Mouse (Mus musculus) kidney, adult 9 months (tissue): ENCODE measurements around the gene Mmp23.
"Not testable (repeated sequence)": the region's sequence is repeated elsewhere in the genome, so short reads cannot be mapped to it uniquely, and the experiment has no call there.

Source experiments
- DNase-seq: peaks from one replicate; pipeline ENCODE4 v3.0.0; 2022

Mmp23 gene

GRCm38 (mm10) chr4:155654456-155655298 lies 1.5 kb upstream of the Mmp23 start:
- DNase-seq, result peak; percentile 26

GRCm38 (mm10) chr4:155654183-155654455 lies 935 bp upstream of the Mmp23 start:
- no peak for DNase-seq

GRCm38 (mm10) chr4:155653451-155654182 lies 433 bp upstream of the Mmp23 start:
- DNase-seq, result peak; percentile 31

GRCm38 (mm10) chr4:155652283-155653085 lies 700 bp downstream of the Mmp23 start:
- no peak for DNase-seq

GRCm38 (mm10) chr4:155651553-155652269 lies 1.5 kb downstream of the Mmp23 start:
- DNase-seq, result no peak

- DNase-seq, result no peak
These were observed 3.8 kb downstream of the Mmp23 start for GRCm38 (mm10) chr4:155649355-155649754.

- DNase-seq, result peak; percentile 67
These were observed 7.5 kb downstream of the Mmp23 start for GRCm38 (mm10) chr4:155645721-155646120.

- DNase-seq, result not testable (repeated sequence)
These were observed 7.9 kb downstream of the Mmp23 start, which contains the start of gene Gm10563 for GRCm38 (mm10) chr4:155645308-155645707. Gm10563 (minus strand) TSS chr4:155645408.

GRCm38 (mm10) chr4:155643531-155643930 lies 9.7 kb downstream of the Mmp23 start:
- DNase-seq, result peak; percentile 83

GRCm38 (mm10) chr4:155635766-155636499 lies 17.3 kb downstream of the Mmp23 start:
- peak; percentile 45 for DNase-seq

GRCm38 (mm10) chr4:155630267-155630666 lies 22.9 kb downstream of the Mmp23 start:
- no peak for DNase-seq

GRCm38 (mm10) chr4:155624338-155625291 lies 28.6 kb downstream of the Mmp23 start, which contains the start of gene Cdk11b:
Cdk11b (plus strand) TSS chr4:155624854.
- DNase-seq, result peak; percentile 97

GRCm38 (mm10) chr4:155618321-155618720 lies 34.9 kb downstream of the Mmp23 start:
- no peak for DNase-seq

- DNase-seq, result no peak
These were observed 39.9 kb downstream of the Mmp23 start for GRCm38 (mm10) chr4:155613264-155613663.

GRCm38 (mm10) chr4:155611860-155612259 lies 41.3 kb downstream of the Mmp23 start:
- DNase-seq, result no peak

GRCm38 (mm10) chr4:155606825-155607224 lies 46.4 kb downstream of the Mmp23 start:
- DNase-seq, result no peak

- no peak for DNase-seq
These were observed 48.1 kb downstream of the Mmp23 start for GRCm38 (mm10) chr4:155605132-155605531.

- no peak for DNase-seq
These were observed 49.4 kb downstream of the Mmp23 start for GRCm38 (mm10) chr4:155603801-155604200.

- no peak for DNase-seq
These were observed 50.4 kb downstream of the Mmp23 start for GRCm38 (mm10) chr4:155602753-155603152.

- DNase-seq, result no peak
These were observed 51.2 kb downstream of the Mmp23 start for GRCm38 (mm10) chr4:155601997-155602456.
